Mouse (Mus musculus): Measurements from ENCODE around the gene Dstn. TPM values are rescaled to one million over a fixed set of nuclear protein-coding genes. Genes with fewer than 3 reads are reported as not detected.
A peak's percentile ranks its signal among the peaks of the same experiment; 100 is the strongest.

The Dstn gene
- polyA plus RNA-seq, 1 experiment: 148 TPM

DNA sequence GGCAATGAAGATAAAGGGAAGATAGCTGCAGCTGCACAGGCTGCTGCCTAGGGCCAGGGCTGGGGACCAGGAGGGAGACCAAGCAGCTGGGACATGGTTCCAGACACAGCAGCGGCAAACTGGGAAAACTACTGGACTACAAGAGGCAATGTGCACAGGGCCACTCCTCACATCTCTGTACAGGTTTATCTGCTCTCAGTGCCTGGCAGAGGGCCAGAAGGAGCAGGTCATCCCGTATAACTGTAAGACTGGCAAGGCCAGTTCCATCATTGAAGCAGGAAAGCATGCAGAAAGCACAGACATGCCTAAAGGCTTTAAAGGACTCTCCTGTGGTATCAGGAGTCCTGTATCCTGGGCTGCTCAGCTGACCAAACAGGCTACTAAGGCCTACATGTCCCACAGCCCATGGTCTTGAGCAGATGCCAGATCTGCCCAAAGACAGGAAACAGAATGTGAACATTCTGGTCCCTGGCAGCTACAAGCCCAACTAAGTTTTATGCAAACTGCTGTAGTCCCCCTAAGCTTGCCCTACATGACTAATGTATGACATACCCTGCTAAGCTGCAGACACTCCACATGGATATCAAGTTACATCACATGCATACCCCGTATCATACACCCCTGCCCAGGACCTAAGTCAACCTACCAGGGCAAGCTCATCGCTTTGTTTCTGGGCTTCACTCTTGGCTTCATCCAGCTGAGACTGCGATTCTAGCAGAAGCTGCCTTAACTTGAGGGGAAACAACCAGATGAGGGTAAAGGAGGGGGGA is 36.6 kb downstream of the Dstn start:
- no peak for DNase-seq (ENCODE audit: extremely low spot score in 1 of 2, low spot score in 1 of 2)

DNA sequence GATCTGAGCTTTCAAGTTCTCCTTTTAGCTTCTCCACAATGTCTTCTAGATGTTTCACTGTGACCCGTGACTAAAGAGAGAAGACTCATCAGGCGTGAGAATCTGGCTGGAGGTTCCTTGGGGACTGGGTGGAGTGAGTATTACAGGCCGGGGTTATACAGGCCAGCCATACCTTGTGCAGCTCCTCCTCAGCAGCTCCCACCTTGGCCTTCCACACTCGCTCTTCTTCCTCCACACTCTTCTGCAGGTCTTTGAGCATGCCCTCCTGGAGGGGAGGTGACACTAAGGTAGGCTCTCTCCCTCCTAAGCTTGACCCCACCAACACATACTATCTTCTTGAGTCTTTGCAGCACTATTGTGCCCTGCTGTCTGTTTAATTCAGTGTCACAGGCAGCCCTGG is 38.8 kb downstream of the Dstn start:
- DNase-seq (ENCODE audit: extremely low spot score in 1 of 2, low spot score in 1 of 2): no peak

DNA sequence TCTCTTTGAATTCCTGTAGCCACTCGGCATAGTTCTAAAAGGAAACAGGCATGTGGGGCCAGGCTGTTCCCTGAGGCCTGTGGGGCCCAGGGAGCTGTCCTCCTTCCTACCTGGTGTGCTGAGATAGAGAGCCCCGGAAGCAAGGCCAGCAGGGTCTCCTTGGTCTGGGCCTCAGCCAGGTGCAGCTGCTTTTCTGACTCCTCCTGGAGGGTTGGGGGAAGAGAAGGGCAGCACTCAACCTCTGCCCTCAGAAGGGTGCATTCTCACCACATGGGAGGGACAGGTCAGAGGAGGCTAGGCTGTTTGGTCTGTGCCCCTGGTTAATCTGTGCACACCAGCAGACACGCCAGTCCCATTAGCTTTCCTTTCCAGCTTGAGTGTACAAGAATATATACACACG is 39.9 kb downstream of the Dstn start:
- no peak for DNase-seq (ENCODE audit: extremely low spot score in 1 of 2, low spot score in 1 of 2)

GRCm38 (mm10) chr2:143955746-143956145 is 40.6 kb downstream of the Dstn start:
- no peak for DNase-seq (ENCODE audit: extremely low spot score in 1 of 2, low spot score in 1 of 2)

DNA sequence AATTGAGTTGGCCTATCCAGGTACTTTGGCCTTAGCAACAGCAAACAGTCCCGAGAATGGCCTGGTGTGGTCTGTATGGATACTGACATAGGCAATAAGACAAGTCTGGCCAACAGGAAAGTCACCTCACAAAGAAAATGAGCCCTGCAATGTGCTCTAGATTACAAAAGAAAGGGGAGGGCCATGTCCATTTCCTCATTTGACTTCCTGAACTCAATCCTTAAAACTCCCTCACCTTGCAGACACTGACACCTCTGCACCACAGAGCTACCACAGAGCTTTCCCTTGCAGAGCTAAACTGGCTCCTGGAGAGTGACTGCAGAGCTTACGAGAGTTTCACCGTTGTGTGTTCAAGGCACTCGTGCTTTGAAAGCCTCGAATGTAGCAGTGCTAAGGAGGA is 47.1 kb downstream of the Dstn start:
- no peak for DNase-seq (ENCODE audit: extremely low spot score in 1 of 2, low spot score in 1 of 2)

DNA sequence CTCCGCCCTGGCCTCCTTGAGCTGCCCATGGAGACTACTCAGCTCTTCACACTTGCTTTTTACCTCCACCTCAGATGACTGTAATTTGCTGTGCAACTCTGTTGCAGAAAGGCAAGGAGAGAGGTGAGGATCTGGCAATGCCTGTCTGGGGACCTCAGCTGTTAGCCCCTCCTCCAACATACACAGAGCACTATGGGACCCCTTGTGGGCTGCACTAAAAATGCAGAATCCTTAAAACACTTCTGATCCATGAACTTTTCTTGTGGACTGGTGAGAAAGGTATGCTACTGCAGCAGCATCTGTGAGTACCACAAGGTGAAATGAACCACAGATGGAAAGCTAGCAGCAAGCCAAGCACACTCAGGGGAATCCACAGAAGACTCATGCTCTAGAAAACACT is 48.2 kb downstream of the Dstn start:
- no peak for DNase-seq (ENCODE audit: extremely low spot score in 1 of 2, low spot score in 1 of 2)

DNA sequence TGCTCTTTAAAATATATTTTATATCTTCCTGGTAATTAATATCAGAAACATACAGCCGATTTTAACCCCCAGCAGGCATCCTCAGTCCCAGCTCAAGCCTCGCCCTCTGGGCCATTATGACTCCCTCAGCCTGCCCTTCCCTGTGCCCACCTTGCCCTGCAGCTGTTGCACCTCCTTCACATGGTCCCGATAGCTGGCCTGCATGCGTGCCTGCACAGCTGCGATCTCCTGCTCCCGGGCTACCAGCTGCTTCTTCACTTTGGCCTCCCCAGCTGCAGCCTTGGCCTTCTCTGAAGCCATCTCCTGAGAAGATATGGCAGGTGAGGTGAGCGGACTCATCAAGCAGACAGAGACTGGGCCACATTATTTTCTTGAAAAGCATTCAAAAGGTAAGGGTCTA is 54.1 kb downstream of the Dstn start:
- no peak for DNase-seq (ENCODE audit: extremely low spot score in 1 of 2, low spot score in 1 of 2)

- no peak for DNase-seq (ENCODE audit: extremely low spot score in 1 of 2, low spot score in 1 of 2)
Observed at GRCm38 (mm10) chr2:143970841-143971240, 55.7 kb downstream of the Dstn start.

- DNase-seq (ENCODE audit: extremely low spot score in 1 of 2, low spot score in 1 of 2): no peak
Observed at GRCm38 (mm10) chr2:143971887-143972286, 56.8 kb downstream of the Dstn start.

DNA sequence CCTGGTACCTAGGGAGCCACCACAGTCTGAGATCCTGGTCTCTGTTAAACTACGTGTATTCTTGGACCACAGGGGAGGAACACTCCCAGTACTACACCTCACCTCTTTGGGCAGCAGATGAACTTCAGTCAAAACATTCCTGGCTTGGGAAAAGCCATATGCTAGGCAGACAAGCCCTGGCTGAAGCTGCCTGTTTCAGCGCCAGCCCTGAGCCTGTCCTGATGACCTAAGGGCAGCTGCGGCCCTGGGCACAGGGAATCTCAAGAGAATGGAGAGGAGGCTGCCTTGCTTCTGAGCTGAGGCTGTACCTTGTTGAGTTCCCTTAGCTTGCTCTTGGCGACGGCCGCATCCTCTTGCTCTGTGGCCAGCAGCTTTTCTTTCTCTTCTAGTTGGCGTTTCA is 58.0 kb downstream of the Dstn start:
- DNase-seq (ENCODE audit: extremely low spot score in 1 of 2, low spot score in 1 of 2): no peak

- DNase-seq (ENCODE audit: extremely low spot score in 1 of 2, low spot score in 1 of 2): no peak
Observed at GRCm38 (mm10) chr2:143975146-143975649, 60.1 kb downstream of the Dstn start.

DNA sequence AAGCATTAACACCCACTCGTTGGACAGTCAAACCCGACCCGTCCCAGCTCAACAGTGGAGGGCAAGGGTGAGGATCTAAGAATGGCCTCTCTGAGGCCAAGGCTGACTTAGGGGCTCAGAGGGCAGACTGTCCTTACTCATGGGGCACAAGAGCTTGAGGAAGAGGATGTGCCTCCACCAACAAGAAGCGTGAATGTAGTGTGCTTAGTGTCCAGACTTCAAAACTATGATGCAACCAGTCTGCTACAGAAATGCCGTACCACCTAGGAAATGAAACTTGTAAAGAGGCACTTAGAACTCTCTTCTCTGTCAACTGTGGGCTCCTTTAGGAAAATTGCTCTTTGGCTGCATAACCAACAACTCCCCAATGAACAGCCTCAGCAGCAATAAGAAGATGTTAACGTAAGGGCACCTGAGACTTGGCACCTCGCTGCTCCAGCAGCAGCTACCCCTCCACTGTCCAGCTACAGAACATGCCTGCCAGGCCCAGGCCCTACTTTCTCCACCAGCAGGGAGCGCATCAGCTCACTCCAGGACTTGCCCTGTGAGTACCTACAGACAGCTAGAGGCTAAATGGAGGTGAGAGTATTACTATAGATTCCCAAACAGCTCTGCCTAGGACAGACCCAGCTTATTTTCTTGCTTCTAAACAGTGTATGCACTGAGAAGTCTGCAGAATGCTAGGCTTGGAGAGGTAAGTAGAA is 63.5 kb downstream of the Dstn start:
- no peak for DNase-seq (ENCODE audit: extremely low spot score in 1 of 2, low spot score in 1 of 2)

GRCm38 (mm10) chr2:143980781-143981398 is 65.8 kb downstream of the Dstn start:
- DNase-seq (ENCODE audit: extremely low spot score in 1 of 2, low spot score in 1 of 2): peak in 1 of 2 experiments; percentile 79

GRCm38 (mm10) chr2:143982152-143982551 is 67.0 kb downstream of the Dstn start:
- DNase-seq (ENCODE audit: extremely low spot score in 1 of 2, low spot score in 1 of 2): no peak

- no peak for DNase-seq (ENCODE audit: extremely low spot score in 1 of 2, low spot score in 1 of 2)
Observed at GRCm38 (mm10) chr2:143982901-143983300, 67.8 kb downstream of the Dstn start.

DNA sequence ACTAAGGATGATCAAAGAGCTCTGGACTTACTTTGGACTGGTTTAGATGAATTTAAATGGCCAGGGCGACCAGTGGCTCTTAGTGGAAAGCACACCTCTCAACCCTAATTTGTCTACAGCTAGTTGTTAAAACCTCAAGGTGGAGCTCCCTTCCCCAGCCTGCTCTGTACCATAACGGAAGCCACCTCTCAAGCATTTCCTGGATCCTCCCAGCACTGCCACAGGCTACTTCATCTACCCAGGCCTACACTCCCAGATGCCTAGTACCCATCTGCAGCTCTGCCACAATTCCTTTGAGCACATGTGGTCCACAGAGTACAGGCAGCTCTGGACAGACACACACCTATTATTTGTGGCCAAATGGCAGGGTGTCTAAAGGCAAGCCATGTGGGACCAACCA is 68.4 kb downstream of the Dstn start:
- DNase-seq (ENCODE audit: extremely low spot score in 1 of 2, low spot score in 1 of 2): no peak

DNA sequence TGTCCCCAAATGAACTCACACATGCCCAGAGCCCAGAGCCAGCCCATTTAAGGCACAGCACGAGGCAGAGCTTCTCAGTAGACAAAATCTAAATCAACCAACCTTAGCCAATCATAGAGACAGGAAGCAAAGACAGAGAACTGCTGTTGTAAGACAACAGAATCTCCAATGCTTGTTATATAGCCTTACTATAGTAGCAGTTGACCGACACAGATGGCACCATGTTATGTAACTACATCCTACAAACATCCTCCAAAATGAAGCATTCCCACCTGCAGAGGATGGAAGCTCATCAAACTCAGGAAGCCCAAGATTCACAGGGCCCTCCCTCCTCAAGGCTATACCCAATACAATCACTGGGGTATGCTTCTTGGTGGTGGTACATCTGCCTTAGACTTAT is 72.4 kb downstream of the Dstn start:
- no peak for DNase-seq (ENCODE audit: extremely low spot score in 1 of 2, low spot score in 1 of 2)

GRCm38 (mm10) chr2:143988016-143988415 is 72.9 kb downstream of the Dstn start:
- DNase-seq (ENCODE audit: extremely low spot score in 1 of 2, low spot score in 1 of 2): no peak

GRCm38 (mm10) chr2:143990997-143991396 is 75.9 kb downstream of the Dstn start:
- peak in 1 of 2 experiments; percentile 25 for DNase-seq (ENCODE audit: extremely low spot score in 1 of 2, low spot score in 1 of 2)

DNA sequence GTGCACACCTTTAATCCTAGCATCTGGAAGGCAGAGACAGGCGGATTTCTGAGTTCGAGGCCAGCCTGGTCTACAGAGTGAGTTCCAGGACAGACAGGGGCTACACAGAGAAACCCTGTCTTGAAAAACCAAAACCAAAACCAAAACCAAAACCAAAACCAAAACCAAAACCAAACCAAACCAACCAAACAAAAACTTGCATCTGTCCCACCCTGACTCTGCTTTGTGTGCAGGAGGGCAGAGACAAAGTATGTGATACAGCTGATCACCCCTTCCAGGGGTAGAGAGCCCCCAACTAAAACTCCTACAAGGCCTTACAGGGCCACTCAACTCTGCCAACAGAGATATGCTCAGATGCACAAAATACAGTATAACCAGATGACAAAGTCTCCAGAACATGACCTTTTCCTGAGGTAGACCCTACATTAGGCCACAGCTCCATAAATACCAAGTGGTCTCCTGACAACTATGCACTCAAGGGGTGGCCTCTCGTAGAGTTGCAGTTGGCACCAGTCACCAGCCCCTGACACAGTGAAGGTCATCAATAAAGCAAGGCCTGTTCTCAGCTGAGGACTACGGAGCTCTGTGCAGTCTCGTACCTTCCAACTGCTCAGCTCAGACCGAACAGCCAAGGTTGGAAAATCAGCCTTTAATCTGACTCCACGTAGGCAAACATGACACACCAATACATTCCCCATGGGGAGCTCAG is 77.0 kb downstream of the Dstn start:
- no peak for DNase-seq (ENCODE audit: extremely low spot score in 1 of 2, low spot score in 1 of 2)
